Mouse (Mus musculus) spleen, embryonic (tissue): ENCODE measurements at regions not wholly inside any gene's neighbourhood (a gene's known extent, or its start where the extent isn't known, plus 50 kb on each side); places are given as distances from the start of the nearest gene placed in this dataset.

Source experiments
- CTCF ChIA-PET: fragments of 350-600 bp; sonication (Branson Sonifier 250); formaldehyde crosslinking; loops from one replicate; lab custom pipeline; 2022; lab: Charles Lee

- CTCF ChIA-PET: no interaction called here
These were observed 172.0 kb upstream of the Slc25a13 start for GRCm38 (mm10) chr6:6388835-6389440.

GRCm38 (mm10) chr6:6387571-6387970, 170.6 kb upstream of the Slc25a13 start:
- CTCF ChIA-PET: no interaction called here

GRCm38 (mm10) chr6:6384971-6385370, 168.0 kb upstream of the Slc25a13 start:
- CTCF ChIA-PET: no interaction called here

GRCm38 (mm10) chr6:6384441-6384840, 167.5 kb upstream of the Slc25a13 start:
- CTCF ChIA-PET: no interaction called here

- CTCF ChIA-PET: no interaction called here
These were observed 155.4 kb upstream of the Slc25a13 start for GRCm38 (mm10) chr6:6372421-6372820.

- CTCF ChIA-PET: no interaction called here
These were observed 154.6 kb upstream of the Slc25a13 start for GRCm38 (mm10) chr6:6371444-6372093.

- CTCF ChIA-PET: no interaction called here
These were observed 147.1 kb upstream of the Slc25a13 start for GRCm38 (mm10) chr6:6364037-6364436.

- CTCF ChIA-PET: no interaction called here
These were observed 145.8 kb upstream of the Slc25a13 start for GRCm38 (mm10) chr6:6362678-6363354.

GRCm38 (mm10) chr6:6361181-6361580, 144.2 kb upstream of the Slc25a13 start:
- CTCF ChIA-PET: interaction anchor here (0.7 kb wide), 1 partner anchor 256 kb away, joined by 18 read pairs; no protein-coding TSS in a partner anchor

GRCm38 (mm10) chr6:6357477-6357876, 140.5 kb upstream of the Slc25a13 start:
- CTCF ChIA-PET: no interaction called here

GRCm38 (mm10) chr6:6356967-6357366, 140.0 kb upstream of the Slc25a13 start:
- CTCF ChIA-PET: no interaction called here

GRCm38 (mm10) chr6:6335251-6335650, 118.3 kb upstream of the Slc25a13 start:
- CTCF ChIA-PET: no interaction called here

GRCm38 (mm10) chr6:6330271-6330670, 113.3 kb upstream of the Slc25a13 start:
- CTCF ChIA-PET: no interaction called here

GRCm38 (mm10) chr6:6325516-6325915, 108.5 kb upstream of the Slc25a13 start:
- CTCF ChIA-PET: no interaction called here

- CTCF ChIA-PET: no interaction called here
These were observed 99.8 kb upstream of the Slc25a13 start for GRCm38 (mm10) chr6:6316725-6317124.

GRCm38 (mm10) chr6:6313171-6313570, 96.2 kb upstream of the Slc25a13 start:
- CTCF ChIA-PET: no interaction called here

GRCm38 (mm10) chr6:6310213-6310612, 93.2 kb upstream of the Slc25a13 start:
- CTCF ChIA-PET: no interaction called here

- CTCF ChIA-PET: no interaction called here
These were observed 90.6 kb upstream of the Slc25a13 start for GRCm38 (mm10) chr6:6307618-6308017.

- CTCF ChIA-PET: no interaction called here
These were observed 86.8 kb upstream of the Slc25a13 start for GRCm38 (mm10) chr6:6303767-6304166.

- CTCF ChIA-PET: no interaction called here
These were observed 84.1 kb upstream of the Slc25a13 start for GRCm38 (mm10) chr6:6301001-6301510.

- CTCF ChIA-PET: no interaction called here
These were observed 82.2 kb upstream of the Slc25a13 start for GRCm38 (mm10) chr6:6298867-6299852.
